Mouse (Mus musculus) hindbrain, embryonic 11.5 days (tissue): Measurements from ENCODE around the gene Kdm2b. TPM values are rescaled to one million over a fixed set of nuclear protein-coding genes. Genes with fewer than 3 reads are reported as not detected.

Experiments used
- ATAC-seq: fragments of 200-750 bp; cut with Nextera tagmentation; 2 replicates; pipeline ENCODE4 v1.8.0; 2017; ENCODE audit warnings: mild to moderate bottlenecking, moderate TSS enrichment, moderate library complexity; ENCODE audit not compliant: low FRiP score
- DNase-seq: peaks from one replicate; pipeline ENCODE4 v3.0.0-alpha.2; 2015; ENCODE audit warnings: low spot score
- H3K27ac ChIP-seq: fragments of 300-500 bp; sonication (generic); 2 replicates; pipeline ENCODE4 v1.5.1; 2014; ENCODE audit warnings: mild to moderate bottlenecking, low read depth, low read length
- H3K27me3 ChIP-seq: fragments of 300-500 bp; sonication (generic); 2 replicates; pipeline ENCODE4 v1.6.1; 2014; ENCODE audit warnings: mild to moderate bottlenecking, low read length, moderate library complexity, mixed read lengths; ENCODE audit not compliant: control insufficient read depth, insufficient read depth
- H3K36me3 ChIP-seq: fragments of 300-500 bp; sonication (generic); 2 replicates; pipeline ENCODE4 v1.6.1; 2014; ENCODE audit warnings: mild to moderate bottlenecking, low read length, moderate library complexity, mixed read lengths; ENCODE audit not compliant: control insufficient read depth, insufficient read depth
- H3K4me1 ChIP-seq: fragments of 300-500 bp; sonication (generic); replicated peaks from 2 replicates; pipeline ENCODE4 v1.6.1; 2014; ENCODE audit warnings: low read length, mixed read lengths; ENCODE audit not compliant: control insufficient read depth, insufficient read depth
- H3K4me2 ChIP-seq: fragments of 300-500 bp; sonication (generic); replicated peaks from 2 replicates; pipeline ENCODE4 v1.6.1; 2014; ENCODE audit warnings: mild to moderate bottlenecking, low read depth, low read length
- H3K4me3 ChIP-seq: fragments of 300-500 bp; sonication (generic); 2 replicates; pipeline ENCODE4 v1.5.1; 2014; ENCODE audit warnings: low read depth, low read length
- H3K9ac ChIP-seq: fragments of 300-500 bp; sonication (generic); 2 replicates; pipeline ENCODE4 v1.6.1; 2014; ENCODE audit warnings: low read depth, low read length
- H3K9me3 ChIP-seq: fragments of 300-500 bp; sonication (generic); 2 replicates; pipeline ENCODE4 v1.6.1; 2016; ENCODE audit warnings: low read length; ENCODE audit not compliant: control insufficient read depth
- WGBS: fragments of 180-500 bp; shearing (Covaris S2); extraction: QIAGEN DNeasy Blood & Tissue Kit; methylation state at CpG from one replicate; pipeline ENCODE4 v1.1.7; 2014; 5-methylcytosine and 5-hydroxymethylcytosine counted together
- polyA plus RNA-seq: library from polyadenylated mRNA; unstranded; fragments of >200 nt; fragmentation: Nextera tagmentation; extraction: Ambion mirVana; gene quantifications from 2 replicates; pipeline ENCODE4 v1.2.1, GENCODE M21; 2014

Gene Kdm2b
- polyA plus RNA-seq, 1 experiment from 2014 or later, result 67.6 TPM

DNA sequence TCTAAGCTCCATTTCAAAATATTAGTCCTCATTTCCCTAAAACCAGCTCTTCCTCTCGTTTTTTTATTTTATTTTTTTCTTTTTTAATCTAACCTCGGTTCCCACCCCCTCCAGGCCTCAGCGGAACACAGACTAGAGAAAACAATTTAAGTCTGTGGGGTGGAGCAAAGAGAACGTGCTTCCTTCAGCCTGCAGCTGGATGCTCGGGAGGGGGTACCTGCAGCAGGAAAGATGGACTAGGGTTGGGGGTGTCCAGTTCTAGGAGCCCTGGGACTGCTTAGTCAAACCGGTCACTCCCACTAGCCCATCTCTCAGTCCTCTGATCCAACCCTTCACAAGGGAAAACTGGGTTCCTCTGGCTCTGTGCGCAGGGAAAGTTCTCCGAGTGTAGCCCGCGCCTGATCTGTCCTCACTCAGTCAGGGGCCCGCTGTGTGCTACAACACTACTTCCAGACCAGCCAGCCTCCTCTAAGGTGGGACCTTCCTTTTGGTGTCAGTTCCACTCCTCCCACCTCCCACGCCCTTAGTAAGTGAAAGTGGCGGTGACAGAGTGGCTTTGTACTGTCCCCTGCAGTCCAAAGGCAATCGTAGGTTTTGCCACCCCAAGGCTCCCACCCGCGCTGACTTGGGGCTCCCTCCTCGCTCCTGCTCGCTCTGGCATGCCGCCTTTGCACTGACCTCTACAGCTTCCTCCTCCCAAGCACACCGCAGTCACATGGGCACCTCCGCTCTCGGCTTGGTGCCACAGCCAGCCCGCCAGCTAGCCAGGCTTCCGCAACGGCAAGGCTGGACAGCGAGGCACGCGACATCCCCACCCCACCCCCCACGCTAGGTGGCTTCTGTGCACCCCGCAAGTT lies 38.3 kb downstream of the Kdm2b start:
- Histone ChIP-seq H3K9ac (peak overlapping the region; percentile 28), H3K4me3 (peak overlapping the region; percentile 30), H3K36me3 (no peaks in the 10 kb centered on the region), H3K4me1 (peaks cover 4% of the 10 kb centered on the region; the same call in 1 of the 2 replicates), H3K27ac (no peak overlapping the region), H3K4me2 (peak overlapping the region; percentile 79), H3K27me3 (peaks cover 17% of the 10 kb centered on the region), H3K9me3 (no peaks in the 10 kb centered on the region)
- 10% methylated on average over 30 of the region's 30 CpGs for WGBS
- peak; percentile 55 for DNase-seq
- peak; percentile 40 for ATAC-seq

DNA sequence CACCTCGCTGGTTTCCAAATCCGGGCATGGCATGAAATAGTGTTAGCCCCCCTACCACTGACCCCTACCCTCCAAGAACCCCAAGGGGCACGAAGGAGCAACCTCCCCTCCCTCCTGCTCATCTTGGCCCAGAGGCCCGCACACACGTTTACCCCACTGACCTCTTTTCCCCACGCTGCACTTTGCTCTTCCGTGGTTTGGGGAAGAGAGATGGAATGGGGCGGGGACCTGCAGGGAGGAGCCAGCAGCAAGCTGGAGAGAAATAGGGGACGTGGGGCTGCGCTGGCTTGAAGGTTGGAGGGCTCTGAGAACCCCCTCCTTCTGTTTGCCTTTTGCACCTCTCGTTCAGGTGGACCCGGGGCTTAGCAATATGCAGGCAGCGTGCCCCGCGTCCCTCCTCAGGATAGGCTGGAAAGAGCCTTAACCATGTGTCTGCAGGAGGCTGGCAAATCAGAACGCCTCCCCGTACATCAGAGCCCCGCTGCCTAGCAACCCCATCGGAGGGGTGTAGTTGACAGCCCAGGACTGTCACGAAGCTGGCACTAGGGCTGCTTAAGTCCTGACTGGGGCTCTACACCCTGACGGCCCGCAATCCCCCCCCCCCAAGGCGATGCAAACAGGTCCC lies 39.2 kb downstream of the Kdm2b start:
- Histone ChIP-seq H3K36me3 (no peaks in the 10 kb centered on the region), H3K4me1 (peaks cover 4% of the 10 kb centered on the region; the same call in 1 of the 2 replicates), H3K27me3 (peaks cover 17% of the 10 kb centered on the region), H3K9me3 (no peaks in the 10 kb centered on the region), H3K4me3 (peak overlapping the region; percentile 21), H3K9ac (no peak overlapping the region), H3K27ac (no peak overlapping the region), H3K4me2 (peak overlapping the region; percentile 79)
- DNase-seq (peak; percentile 79), ATAC-seq (peak; percentile 84)
- WGBS, result 30% methylated on average over 23 of the region's 23 CpGs

DNA sequence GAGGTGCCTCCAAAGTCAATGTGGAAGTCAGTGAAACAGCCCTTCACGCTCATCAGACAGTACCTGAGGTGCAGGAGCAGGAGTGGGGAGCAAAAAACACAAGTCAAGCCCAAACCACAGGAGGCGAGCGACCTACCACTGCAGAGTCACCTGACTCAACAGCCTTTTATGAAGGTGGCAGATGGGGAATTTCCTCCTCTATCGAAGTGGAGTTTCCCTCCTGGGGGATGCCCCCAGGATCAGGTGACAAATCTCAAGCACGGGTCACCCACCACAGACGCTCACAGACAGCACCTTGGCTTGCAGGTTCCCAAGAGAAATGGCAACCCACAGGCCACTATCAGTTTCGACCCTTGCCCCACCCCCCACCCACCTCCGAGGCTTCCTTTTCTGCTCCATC lies 40.5 kb downstream of the Kdm2b start:
- H3K27me3 ChIP-seq, result peaks cover 17% of the 10 kb centered on the region
- no peak overlapping the region for H3K4me2 ChIP-seq
- no peak for ATAC-seq
- WGBS, result 90% methylated on average over 8 of the region's 8 CpGs
- no peaks in the 10 kb centered on the region for H3K9me3 ChIP-seq
- H3K4me1 ChIP-seq, result peaks cover 4% of the 10 kb centered on the region; the same call in 1 of the 2 replicates
- H3K9ac ChIP-seq, result no peak overlapping the region
- DNase-seq, result no peak
- H3K27ac ChIP-seq, result no peak overlapping the region
- H3K4me3 ChIP-seq, result no peak overlapping the region
- no peaks in the 10 kb centered on the region for H3K36me3 ChIP-seq

DNA sequence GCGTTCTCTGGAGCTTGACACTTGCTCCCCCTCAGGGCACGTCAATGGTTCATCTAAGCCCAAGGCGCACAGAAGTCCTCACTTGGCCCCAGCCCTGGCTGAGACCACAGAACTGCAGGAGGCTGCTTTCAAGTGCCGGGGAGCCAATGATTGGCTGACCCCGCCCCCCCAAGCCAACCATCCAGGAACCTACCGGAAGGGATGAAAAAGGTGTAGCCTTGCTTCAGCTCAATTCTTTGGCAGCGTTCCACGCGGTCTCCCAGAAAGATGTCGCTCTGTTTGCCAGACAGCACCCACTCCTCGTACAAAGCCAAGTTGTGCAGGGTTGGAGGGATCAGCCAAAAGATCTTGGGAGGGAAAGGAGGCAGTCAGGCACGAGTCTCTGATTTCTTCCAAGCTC lies 42.1 kb downstream of the Kdm2b start:
- no peak for ATAC-seq
- 87% methylated on average over 12 of the region's 12 CpGs for WGBS
- DNase-seq, result no peak
- Histone ChIP-seq H3K27ac (no peak overlapping the region), H3K4me2 (no peak overlapping the region), H3K9me3 (no peaks in the 10 kb centered on the region), H3K36me3 (no peaks in the 10 kb centered on the region), H3K4me1 (peaks cover 4% of the 10 kb centered on the region; the same call in 1 of the 2 replicates), H3K4me3 (no peak overlapping the region), H3K27me3 (peaks cover 10% of the 10 kb centered on the region), H3K9ac (no peak overlapping the region)

DNA sequence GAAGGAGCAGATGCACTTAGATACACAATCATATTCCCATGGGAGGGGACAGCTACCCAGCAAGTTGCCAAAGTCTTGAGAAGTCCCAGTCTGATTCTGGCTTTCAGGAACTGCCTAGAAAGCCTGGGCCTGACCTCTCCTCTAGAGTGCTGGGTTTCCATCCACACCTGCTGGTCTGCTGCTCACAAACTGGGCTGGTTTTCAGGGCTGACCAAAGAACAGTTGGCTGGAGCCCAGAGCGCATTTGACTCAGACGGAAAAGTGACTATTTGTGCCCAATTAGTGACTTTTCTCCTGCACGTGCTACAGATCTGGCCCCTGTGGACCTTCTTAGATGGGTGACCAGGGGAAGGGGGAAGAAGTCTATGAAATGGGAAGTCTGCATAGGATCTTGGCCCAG lies 50.9 kb downstream of the Kdm2b start:
- no peak overlapping the region for H3K27ac ChIP-seq
- H3K4me2 ChIP-seq, result no peak overlapping the region
- H3K27me3 ChIP-seq, result no peaks in the 10 kb centered on the region
- H3K36me3 ChIP-seq, result no peaks in the 10 kb centered on the region
- no peak for DNase-seq
- no peaks in the 10 kb centered on the region for H3K9me3 ChIP-seq
- no peak for ATAC-seq
- no peak overlapping the region for H3K9ac ChIP-seq
- no peaks in the 10 kb centered on the region for H3K4me1 ChIP-seq
- H3K4me3 ChIP-seq, result no peak overlapping the region
- WGBS, result 93% methylated on average over 3 of the region's 3 CpGs

DNA sequence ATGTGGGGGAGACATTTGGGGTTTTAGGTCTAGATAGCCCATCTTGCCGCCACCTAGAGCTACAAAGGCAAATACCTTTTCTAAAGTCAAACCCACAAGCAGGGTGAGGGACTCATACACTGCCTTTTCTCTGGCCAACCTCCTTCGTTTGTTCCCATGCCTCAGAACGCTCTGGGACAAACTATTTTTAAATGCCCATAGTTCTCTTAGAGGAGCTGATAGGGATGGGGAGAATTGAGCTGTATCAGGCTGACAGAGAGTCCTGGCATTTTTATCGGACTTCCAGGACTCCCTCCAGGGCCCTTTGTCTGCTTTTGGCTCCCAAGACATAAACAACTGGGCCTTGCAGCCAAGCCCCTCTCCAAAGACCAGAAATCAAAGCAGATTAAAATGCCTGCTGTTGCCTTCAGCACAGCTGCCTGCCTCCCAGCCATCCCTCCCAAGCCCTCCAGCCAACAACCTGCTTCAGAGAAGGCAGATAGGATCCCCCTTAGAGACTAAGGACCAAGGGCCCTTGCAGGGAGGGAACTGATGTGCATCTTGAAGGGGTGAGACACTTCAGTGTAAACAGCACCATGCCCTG lies 51.6 kb downstream of the Kdm2b start:
- H3K4me2 ChIP-seq, result no peak overlapping the region
- H3K36me3 ChIP-seq, result no peaks in the 10 kb centered on the region
- H3K4me1 ChIP-seq, result no peaks in the 10 kb centered on the region
- 86% methylated on average over 4 of the region's 4 CpGs for WGBS
- no peak for ATAC-seq
- no peak overlapping the region for H3K9ac ChIP-seq
- H3K27me3 ChIP-seq, result no peaks in the 10 kb centered on the region
- DNase-seq, result no peak
- H3K4me3 ChIP-seq, result no peak overlapping the region
- H3K9me3 ChIP-seq, result no peaks in the 10 kb centered on the region
- no peak overlapping the region for H3K27ac ChIP-seq

DNA sequence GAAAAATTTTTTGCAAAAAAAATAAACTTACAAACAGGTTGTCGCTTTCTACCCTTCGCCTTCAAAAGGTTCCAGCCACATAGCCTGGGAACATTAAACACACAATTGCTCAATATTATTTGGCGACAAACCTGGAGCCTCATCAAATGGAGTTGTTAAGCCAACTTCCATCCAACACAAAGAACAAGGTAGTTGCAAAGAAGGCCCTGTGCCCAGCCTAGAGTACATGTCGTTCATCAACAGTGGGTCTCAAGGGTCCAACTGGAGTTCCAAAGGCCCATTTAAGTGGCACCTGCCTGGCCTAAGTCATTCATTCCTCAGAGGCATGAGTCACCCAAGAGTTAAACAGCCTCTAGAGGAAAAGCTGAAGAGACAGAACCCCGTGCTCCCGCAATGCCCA lies 52.6 kb downstream of the Kdm2b start:
- H3K9ac ChIP-seq, result no peak overlapping the region
- H3K27ac ChIP-seq, result no peak overlapping the region
- WGBS, result 92% methylated on average over 6 of the region's 6 CpGs
- H3K4me3 ChIP-seq, result no peak overlapping the region
- H3K36me3 ChIP-seq, result peaks cover 3% of the 10 kb centered on the region; the same call in 1 of the 2 replicates
- H3K27me3 ChIP-seq, result no peaks in the 10 kb centered on the region
- H3K4me2 ChIP-seq, result no peak overlapping the region
- H3K9me3 ChIP-seq, result no peaks in the 10 kb centered on the region
- DNase-seq (no peak), ATAC-seq (no peak)
- no peaks in the 10 kb centered on the region for H3K4me1 ChIP-seq

DNA sequence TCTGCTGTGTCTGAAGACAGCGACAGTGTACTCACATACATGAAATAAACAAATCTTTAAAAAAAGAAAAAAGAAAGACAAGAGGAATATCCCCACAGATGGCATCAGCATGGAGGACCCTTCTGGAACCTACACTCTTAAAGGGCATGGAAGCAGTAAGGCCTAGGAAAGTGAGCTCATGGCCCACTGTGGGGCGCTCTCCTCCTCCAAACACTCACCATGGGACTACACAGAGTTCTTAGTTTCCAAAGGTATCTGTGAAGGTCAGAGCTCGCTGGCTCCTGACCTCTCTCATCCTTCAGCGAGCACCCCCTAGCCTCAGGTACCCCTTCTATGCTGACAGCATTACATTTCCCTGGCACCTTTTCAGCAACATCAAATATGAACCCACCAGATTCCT lies 53.8 kb downstream of the Kdm2b start:
- DNase-seq (no peak), ATAC-seq (no peak)
- peaks cover 3% of the 10 kb centered on the region; the same call in 1 of the 2 replicates for H3K36me3 ChIP-seq

More for the DNA sequence above, 53.8 kb downstream of the Kdm2b start:
- Histone ChIP-seq H3K27ac (no peak overlapping the region), H3K4me1 (no peaks in the 10 kb centered on the region), H3K9ac (no peak overlapping the region), H3K9me3 (no peaks in the 10 kb centered on the region), H3K4me3 (no peak overlapping the region), H3K4me2 (no peak overlapping the region), H3K27me3 (no peaks in the 10 kb centered on the region)
- WGBS, result 94% methylated on average over 4 of the region's 4 CpGs
